ENCODE assay signal across 9 mouse cellular contexts in the genomic region with DNA sequence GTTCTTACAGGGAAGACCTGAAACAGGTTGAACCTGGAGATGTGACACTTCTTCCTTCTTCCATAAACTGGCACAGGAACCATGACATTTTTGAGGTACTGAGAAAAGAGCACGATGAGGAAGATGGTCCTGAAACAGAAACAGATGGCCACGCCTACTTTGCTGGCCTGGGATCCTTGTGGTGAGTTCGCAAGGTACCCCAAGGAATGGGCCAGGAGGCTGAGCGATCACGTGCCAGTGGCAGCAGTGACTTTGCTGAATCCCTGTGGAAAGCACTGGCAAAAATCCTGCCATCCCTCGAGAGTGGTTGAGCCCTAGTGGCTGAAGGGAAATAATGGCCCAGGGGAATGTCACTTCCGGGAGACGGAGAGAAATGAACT. TPM values are rescaled to one million over a fixed set of nuclear protein-coding genes. Genes with fewer than 3 reads are reported as not detected.
DNase-seq lines count a peak whose midpoint lies in the region; ATAC-seq and TF ChIP-seq lines count a peak whose summit lies in the region.
"Had no signal": no experiment of that assay in that cellular context is flagged by ENCODE, and none has a peak within 500 bp of the region (broad histone marks: within the 10 kb centered on the region; RNA-seq: fewer than 3 reads in every experiment).

No protein-coding gene starts in this region.

- 39% methylated on average over 8 of the region's 8 CpGs for WGBS in intestine, embryonic 14.5 days
- WGBS in intestine, postnatal 0 days = 44% methylated on average over 8 of the region's 8 CpGs
- 40% methylated on average over 8 of the region's 8 CpGs for WGBS in embryonic facial prominence, embryonic 11.5 days
- WGBS in intestine, embryonic 15.5 days = 38% methylated on average over 8 of the region's 8 CpGs
- 45% methylated on average over 8 of the region's 8 CpGs for WGBS in midbrain, embryonic 15.5 days

- no peak for ATAC-seq in intestine, embryonic 14.5 days (replicated peaks; ENCODE audit: low FRiP score, low TSS enrichment, low read depth)
- no peak for ATAC-seq in intestine, postnatal 0 days
- no peak for ATAC-seq in embryonic facial prominence, embryonic 11.5 days (replicated peaks; ENCODE audit: insufficient number of reproducible peaks, low FRiP score, low TSS enrichment, low read depth)
- ATAC-seq in intestine, embryonic 15.5 days = no peak
- no peak for ATAC-seq in midbrain, embryonic 15.5 days (replicated peaks)

- TF ChIP-seq CTCF in intestine, postnatal 0 days (IDR thresholded peaks at IDR 0.05; ENCODE audit: low read depth) = no peak

- H3K9me3 ChIP-seq in intestine, embryonic 14.5 days (ENCODE audit: control insufficient read depth, low read length) = no peaks in the 10 kb centered on the region
- H3K9me3 ChIP-seq in intestine, postnatal 0 days (ENCODE audit: control insufficient read depth) = no peaks in the 10 kb centered on the region
- no peaks in the 10 kb centered on the region for H3K9me3 ChIP-seq in embryonic facial prominence, embryonic 11.5 days (replicated peaks; ENCODE audit: control insufficient read depth, low read length)
- H3K9me3 ChIP-seq in intestine, embryonic 15.5 days = no peaks in the 10 kb centered on the region
- H3K9me3 ChIP-seq in midbrain, embryonic 15.5 days = no peaks in the 10 kb centered on the region

- no peak overlapping the region for H3K27ac ChIP-seq in intestine, embryonic 14.5 days (ENCODE audit: low read depth)
- H3K27ac ChIP-seq in intestine, postnatal 0 days (ENCODE audit: low read depth, low read length) = no peak overlapping the region
- no peak overlapping the region for H3K27ac ChIP-seq in embryonic facial prominence, embryonic 11.5 days (replicated peaks; ENCODE audit: low read depth, low read length)
- no peak overlapping the region for H3K27ac ChIP-seq in intestine, embryonic 15.5 days
- H3K27ac ChIP-seq in midbrain, embryonic 15.5 days = no peak overlapping the region

- H3K27me3 ChIP-seq in intestine, embryonic 14.5 days (replicated peaks; ENCODE audit: control insufficient read depth, insufficient read depth, low read length) = no peaks in the 10 kb centered on the region
- H3K27me3 ChIP-seq in intestine, postnatal 0 days (replicated peaks; ENCODE audit: control insufficient read depth, insufficient read depth, low read length) = no peaks in the 10 kb centered on the region
- no peaks in the 10 kb centered on the region for H3K27me3 ChIP-seq in embryonic facial prominence, embryonic 11.5 days (ENCODE audit: control insufficient read depth, insufficient read depth, low read length)
- no peaks in the 10 kb centered on the region for H3K27me3 ChIP-seq in intestine, embryonic 15.5 days (replicated peaks)
- no peaks in the 10 kb centered on the region for H3K27me3 ChIP-seq in midbrain, embryonic 15.5 days (replicated peaks)

- H3K4me3 ChIP-seq in intestine, embryonic 14.5 days (ENCODE audit: low read depth, low read length) = no peak overlapping the region
- no peak overlapping the region for H3K4me3 ChIP-seq in intestine, postnatal 0 days (ENCODE audit: low read depth, low read length)
- no peak overlapping the region for H3K4me3 ChIP-seq in embryonic facial prominence, embryonic 11.5 days (ENCODE audit: low read depth, low read length)
- no peak overlapping the region for H3K4me3 ChIP-seq in intestine, embryonic 15.5 days (replicated peaks)
- no peak overlapping the region for H3K4me3 ChIP-seq in midbrain, embryonic 15.5 days

- intact Hi-C loops in left cerebral cortex, postnatal 14 days (cut with DNase I) = no loop called here

- no peaks in the 10 kb centered on the region for H3K4me1 ChIP-seq in intestine, embryonic 14.5 days (replicated peaks; ENCODE audit: control insufficient read depth, insufficient read depth, low read length)
- no peaks in the 10 kb centered on the region for H3K4me1 ChIP-seq in intestine, postnatal 0 days (replicated peaks; ENCODE audit: control insufficient read depth, insufficient read depth, low read length)
- 0 out of 2 replicates have a peak, but pooled peaks cover 2% of the 10 kb centered on the region for H3K4me1 ChIP-seq in embryonic facial prominence, embryonic 11.5 days (ENCODE audit: control insufficient read depth, insufficient read depth, low read length)
- no peaks in the 10 kb centered on the region for H3K4me1 ChIP-seq in intestine, embryonic 15.5 days (replicated peaks)
- H3K4me1 ChIP-seq in midbrain, embryonic 15.5 days = 0 out of 2 replicates have a peak, but pooled peaks cover 6% of the 10 kb centered on the region

- no peaks in the 10 kb centered on the region for H3K36me3 ChIP-seq in intestine, embryonic 14.5 days (ENCODE audit: control insufficient read depth, insufficient read depth, low read length)
- H3K36me3 ChIP-seq in intestine, postnatal 0 days (ENCODE audit: control insufficient read depth, insufficient read depth) = no peaks in the 10 kb centered on the region
- H3K36me3 ChIP-seq in embryonic facial prominence, embryonic 11.5 days (replicated peaks; ENCODE audit: control insufficient read depth, insufficient read depth, low read depth, low read length) = no peaks in the 10 kb centered on the region
- no peaks in the 10 kb centered on the region for H3K36me3 ChIP-seq in intestine, embryonic 15.5 days
- no peaks in the 10 kb centered on the region for H3K36me3 ChIP-seq in midbrain, embryonic 15.5 days (replicated peaks)

- no peak for DNase-seq in intestine, embryonic 14.5 days (ENCODE audit: low spot score)
- DNase-seq in embryonic facial prominence, embryonic 11.5 days (ENCODE audit: low spot score) = no peak
- no peak for DNase-seq in left cerebral cortex, postnatal 14 days (ENCODE audit: low spot score in 2 of 2)
- DNase-seq in gastrocnemius, postnatal 4 days (ENCODE audit: low spot score in 2 of 2) = no peak
- no peak for DNase-seq in lung, adult 18-20 months

- no peak overlapping the region for H3K9ac ChIP-seq in intestine, embryonic 14.5 days (ENCODE audit: low read length)
- H3K9ac ChIP-seq in intestine, postnatal 0 days (ENCODE audit: low read depth, low read length) = no peak overlapping the region
- no peak overlapping the region for H3K9ac ChIP-seq in embryonic facial prominence, embryonic 11.5 days (replicated peaks; ENCODE audit: low read length)
- no peak overlapping the region for H3K9ac ChIP-seq in intestine, embryonic 15.5 days
- no peak overlapping the region for H3K9ac ChIP-seq in midbrain, embryonic 15.5 days

- H3K4me2 ChIP-seq in intestine, embryonic 14.5 days (ENCODE audit: low read length) = peak overlapping the region; percentile 30
- no peak overlapping the region for H3K4me2 ChIP-seq in intestine, postnatal 0 days (replicated peaks; ENCODE audit: low read depth)
- H3K4me2 ChIP-seq in embryonic facial prominence, embryonic 11.5 days (ENCODE audit: low read depth, low read length) = 0 out of 2 replicates have a peak overlapping the region, but pooled peaks have one; percentile 5
- peak overlapping the region; percentile 39; the same call in 1 of the 2 replicates for H3K4me2 ChIP-seq in intestine, embryonic 15.5 days (replicated peaks)
- peak overlapping the region; percentile 30; the same call in 1 of the 2 replicates for H3K4me2 ChIP-seq in midbrain, embryonic 15.5 days

RNA-seq across cellular contexts. Expression of gene Slc23a4, which starts 32.4 kb away (rescaled TPM):
- 6.3 and 7.1 TPM in 2 replicates for polyA plus RNA-seq in intestine, embryonic 14.5 days (2014; fragmentation: Nextera tagmentation; extraction: Ambion mirVana)
- 7.4 and 7.7 TPM in 2 replicates for polyA plus RNA-seq in intestine, postnatal 0 days (2015; fragmentation: Nextera tagmentation; extraction: Ambion mirVana)
- polyA plus RNA-seq in embryonic facial prominence, embryonic 11.5 days (2014; fragmentation: Nextera tagmentation; extraction: Ambion mirVana) = 0.75 TPM in 1 of 2 replicates, not detected in the other
- 8.4 and 9.5 TPM in 2 replicates for polyA plus RNA-seq in intestine, embryonic 15.5 days (2015; fragmentation: Nextera tagmentation; extraction: Ambion mirVana)
- polyA plus RNA-seq in midbrain, embryonic 15.5 days (2015; fragmentation: Nextera tagmentation; extraction: Ambion mirVana) = 0.79 and 1.2 TPM in 2 replicates
- 1 to 10 TPM; 1.1 TPM for total RNA-seq in left cerebral cortex, postnatal 14 days (2021)
- total RNA-seq in gastrocnemius, postnatal 4 days (2021) = under 1 TPM; 0.16 to 0.42 TPM

RNA-seq across cellular contexts. Expression of gene Stra8, which starts 35.9 kb away (rescaled TPM):
- not detected in 2 replicates for polyA plus RNA-seq in intestine, embryonic 14.5 days (2014; fragmentation: Nextera tagmentation; extraction: Ambion mirVana)
- not detected in 2 replicates for polyA plus RNA-seq in intestine, postnatal 0 days (2015; fragmentation: Nextera tagmentation; extraction: Ambion mirVana)
- not detected in 2 replicates for polyA plus RNA-seq in embryonic facial prominence, embryonic 11.5 days (2014; fragmentation: Nextera tagmentation; extraction: Ambion mirVana)
- not detected in 2 replicates for polyA plus RNA-seq in intestine, embryonic 15.5 days (2015; fragmentation: Nextera tagmentation; extraction: Ambion mirVana)
- polyA plus RNA-seq in midbrain, embryonic 15.5 days (2015; fragmentation: Nextera tagmentation; extraction: Ambion mirVana) = not detected in 2 replicates
- not detected for total RNA-seq in left cerebral cortex, postnatal 14 days (2021)
- not detected for total RNA-seq in gastrocnemius, postnatal 4 days (2021)
- total RNA-seq: left cerebral cortex, adult 8-10 months had no signal

RNA-seq across cellular contexts. Expression of gene Wdr91, which starts 45.2 kb away (rescaled TPM):
- 8.2 and 9.2 TPM in 2 replicates for polyA plus RNA-seq in intestine, embryonic 14.5 days (2014; fragmentation: Nextera tagmentation; extraction: Ambion mirVana)
- polyA plus RNA-seq in intestine, postnatal 0 days (2015; fragmentation: Nextera tagmentation; extraction: Ambion mirVana) = 5.7 and 6.9 TPM in 2 replicates
- 11.9 and 12.6 TPM in 2 replicates for polyA plus RNA-seq in embryonic facial prominence, embryonic 11.5 days (2014; fragmentation: Nextera tagmentation; extraction: Ambion mirVana)
- 7.1 and 8.4 TPM in 2 replicates for polyA plus RNA-seq in intestine, embryonic 15.5 days (2015; fragmentation: Nextera tagmentation; extraction: Ambion mirVana)
- 15.5 and 16.1 TPM in 2 replicates for polyA plus RNA-seq in midbrain, embryonic 15.5 days (2015; fragmentation: Nextera tagmentation; extraction: Ambion mirVana)
- total RNA-seq in left cerebral cortex, postnatal 14 days (2021) = 10 to 100 TPM; 30.6 to 31.2 TPM
- total RNA-seq in gastrocnemius, postnatal 4 days (2021) = 10 to 100 TPM; 17.5 to 18.7 TPM
